In the genomic region with DNA sequence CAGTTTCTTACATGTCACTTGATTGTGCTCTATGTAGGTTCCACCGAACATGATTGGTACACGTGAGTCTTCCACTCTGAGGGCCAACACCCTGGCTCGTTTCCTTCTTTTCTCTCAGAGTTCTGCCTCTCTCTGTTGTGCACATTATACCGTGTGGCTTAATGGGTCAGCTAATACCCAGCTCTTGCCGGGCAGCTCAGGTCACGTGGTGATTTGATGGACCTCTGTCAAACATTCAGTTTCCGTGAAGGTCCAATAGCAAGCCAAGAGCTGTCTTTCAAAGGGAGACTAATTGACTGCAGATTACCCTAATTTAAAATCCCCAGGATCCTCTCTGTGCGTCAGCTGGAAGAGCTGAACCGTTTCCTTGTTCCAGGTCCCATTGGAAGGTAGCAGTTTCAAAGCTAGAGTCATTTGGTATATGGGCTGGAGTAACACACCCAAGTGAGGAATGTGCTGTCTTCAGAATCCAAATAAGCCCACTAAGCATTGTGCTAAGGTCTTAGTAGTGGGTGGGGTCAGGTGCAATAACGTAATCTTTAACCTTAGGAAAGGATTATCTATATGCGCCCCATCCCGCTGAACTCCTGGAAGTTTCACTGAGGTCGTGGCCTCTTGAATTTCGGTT, we compare ENCODE assay signal across 26 mouse cellular contexts. TPM values are rescaled to one million over a fixed set of nuclear protein-coding genes. Genes with fewer than 3 reads are reported as not detected.
DNase-seq lines count a peak whose midpoint lies in the region; TF ChIP-seq lines count a peak whose summit lies in the region.
"Had no signal": no experiment of that assay in that cellular context is flagged by ENCODE, and none has a peak within 500 bp of the region (broad histone marks: within the 10 kb centered on the region; RNA-seq: fewer than 3 reads in every experiment).

No protein-coding gene starts in this region.

- peaks cover 2% of the 10 kb centered on the region for H3K4me1 ChIP-seq in ES-Bruce4 (ENCODE audit: control insufficient read depth, insufficient read depth, low read length)
- H3K4me1 ChIP-seq in small intestine, adult 2 months (ENCODE audit: control insufficient read depth, insufficient read depth, insufficient read length, low read length): peaks cover 6% of the 10 kb centered on the region; the same call in 1 of the 2 replicates
- H3K4me1 ChIP-seq: embryonic facial prominence, embryonic 12.5 days; heart, embryonic 15.5 days had no signal

- peak overlapping the region; percentile 31 for H3K27ac ChIP-seq in ES-Bruce4 (ENCODE audit: insufficient read depth, low read length)
- peak overlapping the region; percentile 95 for H3K27ac ChIP-seq in small intestine, adult 2 months (ENCODE audit: insufficient read depth, low read depth, low read length)
- H3K27ac ChIP-seq: embryonic facial prominence, embryonic 12.5 days; forebrain, embryonic 12.5 days; heart, embryonic 15.5 days; hindbrain, embryonic 14.5 days; layer of hippocampus, adult 2 months; limb, embryonic 12.5 days; macrophage; midbrain, embryonic 10.5 days; stomach, postnatal 0 days had no signal

- TF ChIP-seq EP300 in ES-Bruce4 (IDR thresholded peaks at IDR 0.05; ENCODE audit: insufficient read depth, low read depth, low read length): no peak

- TF ChIP-seq POLR2A in ES-Bruce4 (IDR thresholded peaks at IDR 0.05; ENCODE audit: insufficient read depth, low read length): no peak
- peak; percentile 20; the same call in 1 of the 2 replicates for TF ChIP-seq POLR2A in small intestine, adult 2 months (IDR thresholded peaks at IDR 0.05; ENCODE audit: low read depth, low read length)

- DNase-seq in kidney, adult 8-10 months: peak; percentile 45 to 51
- no peak for DNase-seq in kidney, postnatal 4 days
- peak; percentile 84 for DNase-seq in ZHBTc4 (ENCODE audit: low read depth, low spot score)
- no peak for DNase-seq in thymus, adult 18-20 months
- DNase-seq in c-Kit-positive CD71-positive TER-119-positive erythroid progenitor cells, embryonic 14.5 days (ENCODE audit: low spot score): no peak
- DNase-seq: adrenal gland, adult 2 months; cerebellum, adult 11-12 months; cerebellum, postnatal 14 days; gastrocnemius, postnatal 36 days; heart, postnatal 36 days; layer of hippocampus, postnatal 36 days; liver, postnatal 0 days had no signal

- WGBS in small intestine, adult 2 months: 33% methylated on average over 14 of the region's 14 CpGs

- no peaks in the 10 kb centered on the region for H3K9me3 ChIP-seq in ES-Bruce4 (replicated peaks; ENCODE audit: control insufficient read depth, insufficient read depth, low read length, poor library complexity, severe bottlenecking)
- H3K9me3 ChIP-seq: embryonic facial prominence, embryonic 12.5 days; forebrain, embryonic 12.5 days; heart, embryonic 15.5 days; limb, embryonic 12.5 days; midbrain, embryonic 10.5 days had no signal

- no peaks in the 10 kb centered on the region for H3K36me3 ChIP-seq in ES-Bruce4 (ENCODE audit: control insufficient read depth, insufficient read depth, low read length, poor library complexity, severe bottlenecking)
- H3K36me3 ChIP-seq in small intestine, adult 2 months (ENCODE audit: control insufficient read depth, insufficient read depth, low read length): peaks cover 49% of the 10 kb centered on the region
- H3K36me3 ChIP-seq: embryonic facial prominence, embryonic 12.5 days; forebrain, embryonic 12.5 days; heart, embryonic 15.5 days; limb, embryonic 12.5 days; midbrain, embryonic 10.5 days had no signal

- no peak overlapping the region for H3K4me3 ChIP-seq in ES-Bruce4 (ENCODE audit: low read depth, low read length)
- peak overlapping the region; percentile 49 for H3K4me3 ChIP-seq in small intestine, adult 2 months (ENCODE audit: low read depth, low read length)
- H3K4me3 ChIP-seq: embryonic facial prominence, embryonic 12.5 days; forebrain, embryonic 12.5 days; heart, embryonic 15.5 days; layer of hippocampus, adult 2 months; limb, embryonic 12.5 days; midbrain, embryonic 10.5 days had no signal

- no peak for TF ChIP-seq CTCF in ES-Bruce4 (IDR thresholded peaks at IDR 0.05; ENCODE audit: low read depth, low read length)
- TF ChIP-seq CTCF in small intestine, adult 2 months (IDR thresholded peaks at IDR 0.05; ENCODE audit: extremely low read depth, insufficient read length, insufficient replicate concordance, low read depth, low read length): no peak

- H3K27me3 ChIP-seq in ES-Bruce4 (ENCODE audit: control insufficient read depth, insufficient read depth, low read length, poor library complexity, severe bottlenecking): no peaks in the 10 kb centered on the region; the same call in 1 of the 2 replicates
- no peaks in the 10 kb centered on the region for H3K27me3 ChIP-seq in small intestine, adult 2 months (ENCODE audit: control insufficient read depth, insufficient read depth, low read length)

- no peak overlapping the region for H3K9ac ChIP-seq in ES-Bruce4 (ENCODE audit: low read depth, poor library complexity, severe bottlenecking)
- H3K9ac ChIP-seq: embryonic facial prominence, embryonic 12.5 days; forebrain, embryonic 12.5 days; heart, embryonic 15.5 days; hindbrain, embryonic 14.5 days; limb, embryonic 12.5 days; liver, postnatal 0 days had no signal

RNA-seq across cellular contexts. Expression of gene Slc5a1, which starts 3.9 kb away (rescaled TPM):
- 0.78 and 1.1 TPM in 2 replicates for polyA plus RNA-seq in ES-Bruce4 (2011; ENCODE audit: insufficient read depth, insufficient read length, low read depth, missing spikeins)
- 283 and 626 TPM in 2 replicates for polyA plus RNA-seq in small intestine, adult 2 months (2012; rRNA removed)
- polyA plus RNA-seq: adrenal gland, adult 2 months; embryonic facial prominence, embryonic 12.5 days; forebrain, embryonic 12.5 days; heart, embryonic 15.5 days; inflammation-experienced regulatory T-cells, adult 6 months; limb, embryonic 12.5 days; liver, embryonic 11.5 days; macrophage; midbrain, embryonic 10.5 days; neural tube, embryonic 14.5 days had no signal

Comparison
In these comparisons a context has a peak if more than half of its experiments do, and no peak if none do; other contexts are left out.
1. DNase-seq: peak in kidney, adult 8-10 months (2 of 2) and ZHBTc4 (single experiment); none in kidney, postnatal 4 days (0 of 2), thymus, adult 18-20 months (0 of 2) and c-Kit-positive CD71-positive TER-119-positive erythroid progenitor cells, embryonic 14.5 days (single experiment).
2. RNA of gene Slc5a1, which starts 3.9 kb away (polyA plus RNA-seq): 283 to 626 TPM in small intestine, adult 2 months; 0.78 to 1.1 TPM in ES-Bruce4; every median in the first group is over 100 times any median in the second.